Mouse (Mus musculus): ENCODE data around the gene Dio2. TPM values are rescaled to one million over a fixed set of nuclear protein-coding genes. Genes with fewer than 3 reads are reported as not detected.

The Dio2 gene
- 0.86 and 1.1 TPM in 2 replicates for polyA plus RNA-seq (2015; fragmentation: Nextera tagmentation; extraction: Ambion mirVana)

- Histone ChIP-seq H3K4me2 (peak within 1 kb of the TSS; percentile 63), H3K9me3 (replicated peaks) (no peaks in the 10 kb centered on the region), H3K4me3 (peak within 1 kb of the TSS; percentile 47), H3K9ac (peak within 1 kb of the TSS; percentile 38; the same call in 1 of the 2 replicates), H3K4me1 (replicated peaks) (0 out of 2 replicates have a peak, but pooled peaks cover 3% of the 10 kb centered on the region), H3K27me3 (no peaks in the 10 kb centered on the region), H3K27ac (no peak within 1 kb of the TSS), H3K36me3 (no peaks in the 10 kb centered on the region)
- ATAC-seq (replicated peaks; ENCODE audit: insufficient number of reproducible peaks, insufficient read depth, low FRiP score, low read depth) = no peak
- 14% methylated on average over 10 of the region's 10 CpGs for WGBS
These were observed at the start of gene Dio2 for GRCm38 (mm10) chr12:90738388-90739223. TSS of gene Dio2 (minus strand) at chr12:90738438.

GRCm38 (mm10) chr12:90781438-90781837, 43.2 kb upstream of the Dio2 start:
- no peak for ATAC-seq (replicated peaks; ENCODE audit: insufficient number of reproducible peaks, insufficient read depth, low FRiP score, low read depth)
- Histone ChIP-seq H3K9me3 (replicated peaks) (no peaks in the 10 kb centered on the region), H3K4me1 (replicated peaks) (no peaks in the 10 kb centered on the region), H3K4me2 (no peak overlapping the region), H3K27ac (no peak overlapping the region), H3K27me3 (no peaks in the 10 kb centered on the region), H3K4me3 (no peak overlapping the region), H3K36me3 (no peaks in the 10 kb centered on the region), H3K9ac (no peak overlapping the region)
- WGBS = 69% methylated on average over 4 of the region's 4 CpGs

- no peaks in the 10 kb centered on the region for H3K4me1 ChIP-seq (replicated peaks)
- no peak overlapping the region for H3K27ac ChIP-seq
- H3K27me3 ChIP-seq = no peaks in the 10 kb centered on the region
- ATAC-seq (replicated peaks; ENCODE audit: insufficient number of reproducible peaks, insufficient read depth, low FRiP score, low read depth) = no peak
- H3K9ac ChIP-seq = no peak overlapping the region
- H3K4me2 ChIP-seq = no peak overlapping the region
- no peaks in the 10 kb centered on the region for H3K36me3 ChIP-seq
- H3K9me3 ChIP-seq (replicated peaks) = no peaks in the 10 kb centered on the region
- no peak overlapping the region for H3K4me3 ChIP-seq
These were observed 6.5 kb upstream of the Dio2 start for GRCm38 (mm10) chr12:90744752-90745151.

- no peak overlapping the region for H3K4me3 ChIP-seq
- H3K27me3 ChIP-seq = no peaks in the 10 kb centered on the region
- no peak overlapping the region for H3K9ac ChIP-seq
- H3K36me3 ChIP-seq = no peaks in the 10 kb centered on the region
- 46% methylated on average over 3 of the region's 3 CpGs for WGBS
- H3K9me3 ChIP-seq (replicated peaks) = no peaks in the 10 kb centered on the region
- H3K4me1 ChIP-seq (replicated peaks) = 0 out of 2 replicates have a peak, but pooled peaks cover 3% of the 10 kb centered on the region
- no peak overlapping the region for H3K4me2 ChIP-seq
- ATAC-seq (replicated peaks; ENCODE audit: insufficient number of reproducible peaks, insufficient read depth, low FRiP score, low read depth) = no peak
- H3K27ac ChIP-seq = no peak overlapping the region
These were observed 5.4 kb upstream of the Dio2 start for GRCm38 (mm10) chr12:90743633-90744032.

GRCm38 (mm10) chr12:90740468-90740867, 2.2 kb upstream of the Dio2 start:
- Histone ChIP-seq H3K4me3 (no peak overlapping the region), H3K9me3 (replicated peaks) (no peaks in the 10 kb centered on the region), H3K9ac (no peak overlapping the region), H3K4me2 (no peak overlapping the region), H3K27me3 (no peaks in the 10 kb centered on the region), H3K4me1 (replicated peaks) (0 out of 2 replicates have a peak, but pooled peaks cover 3% of the 10 kb centered on the region), H3K27ac (no peak overlapping the region), H3K36me3 (no peaks in the 10 kb centered on the region)
- no peak; the same call in 1 of the 2 replicates for ATAC-seq (replicated peaks; ENCODE audit: insufficient number of reproducible peaks, insufficient read depth, low FRiP score, low read depth)
- 23% methylated on average over 2 of the region's 2 CpGs for WGBS

- WGBS = 73% methylated on average over 13 of the region's 13 CpGs
- H3K9ac ChIP-seq = 0 out of 2 replicates have a peak overlapping the region, but pooled peaks have one; percentile 17
These were observed 306 bp downstream of the Dio2 start for GRCm38 (mm10) chr12:90737932-90738331.

GRCm38 (mm10) chr12:90735447-90735846, 2.8 kb downstream of the Dio2 start:
- Histone ChIP-seq H3K4me3 (no peak overlapping the region), H3K9ac (no peak overlapping the region), H3K4me2 (no peak overlapping the region), H3K36me3 (no peaks in the 10 kb centered on the region), H3K9me3 (replicated peaks) (no peaks in the 10 kb centered on the region), H3K27me3 (no peaks in the 10 kb centered on the region), H3K27ac (no peak overlapping the region), H3K4me1 (replicated peaks) (0 out of 2 replicates have a peak, but pooled peaks cover 3% of the 10 kb centered on the region)
- WGBS = 70% methylated on average over 6 of the region's 6 CpGs
- no peak for ATAC-seq (replicated peaks; ENCODE audit: insufficient number of reproducible peaks, insufficient read depth, low FRiP score, low read depth)

More at GRCm38 (mm10) chr12:90737932-90738331, 306 bp downstream of the Dio2 start:
- ATAC-seq (replicated peaks; ENCODE audit: insufficient number of reproducible peaks, insufficient read depth, low FRiP score, low read depth) = no peak
- no peak overlapping the region for H3K27ac ChIP-seq
- H3K9me3 ChIP-seq (replicated peaks) = no peaks in the 10 kb centered on the region
- H3K27me3 ChIP-seq = no peaks in the 10 kb centered on the region
- no peaks in the 10 kb centered on the region for H3K36me3 ChIP-seq
- 0 out of 2 replicates have a peak, but pooled peaks cover 3% of the 10 kb centered on the region for H3K4me1 ChIP-seq (replicated peaks)
- H3K4me2 ChIP-seq = peak overlapping the region; percentile 63
- peak overlapping the region; percentile 47 for H3K4me3 ChIP-seq

- H3K4me1 ChIP-seq (replicated peaks) = 0 out of 2 replicates have a peak, but pooled peaks cover 3% of the 10 kb centered on the region
- H3K27me3 ChIP-seq = no peaks in the 10 kb centered on the region
- no peak overlapping the region for H3K9ac ChIP-seq
- no peak for ATAC-seq (replicated peaks; ENCODE audit: insufficient number of reproducible peaks, insufficient read depth, low FRiP score, low read depth)
- WGBS = 79% methylated on average over 5 of the region's 5 CpGs
- no peak overlapping the region for H3K4me3 ChIP-seq
- H3K27ac ChIP-seq = no peak overlapping the region
- no peaks in the 10 kb centered on the region for H3K36me3 ChIP-seq
- H3K4me2 ChIP-seq = no peak overlapping the region
- no peaks in the 10 kb centered on the region for H3K9me3 ChIP-seq (replicated peaks)
These were observed 3.7 kb downstream of the Dio2 start for GRCm38 (mm10) chr12:90734503-90734902.

GRCm38 (mm10) chr12:90733721-90734120, 4.5 kb downstream of the Dio2 start:
- Histone ChIP-seq H3K4me2 (no peak overlapping the region), H3K9me3 (replicated peaks) (no peaks in the 10 kb centered on the region), H3K9ac (no peak overlapping the region), H3K27me3 (no peaks in the 10 kb centered on the region), H3K4me3 (no peak overlapping the region), H3K4me1 (replicated peaks) (0 out of 2 replicates have a peak, but pooled peaks cover under 1% of the 10 kb centered on the region), H3K36me3 (no peaks in the 10 kb centered on the region), H3K27ac (no peak overlapping the region)
- WGBS = 84% methylated on average over 6 of the region's 6 CpGs
- ATAC-seq (replicated peaks; ENCODE audit: insufficient number of reproducible peaks, insufficient read depth, low FRiP score, low read depth) = no peak

GRCm38 (mm10) chr12:90729648-90730047, 8.6 kb downstream of the Dio2 start:
- Histone ChIP-seq H3K4me2 (0 out of 2 replicates have a peak overlapping the region, but pooled peaks have one; percentile 21), H3K4me1 (replicated peaks) (no peaks in the 10 kb centered on the region), H3K9me3 (replicated peaks) (no peaks in the 10 kb centered on the region), H3K9ac (no peak overlapping the region), H3K27me3 (no peaks in the 10 kb centered on the region), H3K36me3 (no peaks in the 10 kb centered on the region), H3K27ac (no peak overlapping the region), H3K4me3 (no peak overlapping the region)
- no peak for ATAC-seq (replicated peaks; ENCODE audit: insufficient number of reproducible peaks, insufficient read depth, low FRiP score, low read depth)
- WGBS = 43% methylated on average over 10 of the region's 10 CpGs

- 76% methylated on average over 8 of the region's 8 CpGs for WGBS
- ATAC-seq (replicated peaks; ENCODE audit: insufficient number of reproducible peaks, insufficient read depth, low FRiP score, low read depth) = no peak
These were observed 13.1 kb downstream of the Dio2 start for GRCm38 (mm10) chr12:90725107-90725506.

More at GRCm38 (mm10) chr12:90725107-90725506, 13.1 kb downstream of the Dio2 start:
- Histone ChIP-seq H3K27me3 (no peaks in the 10 kb centered on the region), H3K4me3 (no peak overlapping the region), H3K9ac (no peak overlapping the region), H3K4me1 (replicated peaks) (no peaks in the 10 kb centered on the region), H3K36me3 (no peaks in the 10 kb centered on the region), H3K27ac (no peak overlapping the region), H3K9me3 (replicated peaks) (no peaks in the 10 kb centered on the region), H3K4me2 (no peak overlapping the region)

Data from heart, embryonic 15.5 days (tissue).